Mouse (Mus musculus): ENCODE measurements around the gene H2afx. TPM values are rescaled to one million over a fixed set of nuclear protein-coding genes. Genes with fewer than 3 reads are reported as not detected.

H2afx gene
- total RNA-seq (2012; rRNA removed): 967 and 1,137 TPM in 2 replicates

DNA sequence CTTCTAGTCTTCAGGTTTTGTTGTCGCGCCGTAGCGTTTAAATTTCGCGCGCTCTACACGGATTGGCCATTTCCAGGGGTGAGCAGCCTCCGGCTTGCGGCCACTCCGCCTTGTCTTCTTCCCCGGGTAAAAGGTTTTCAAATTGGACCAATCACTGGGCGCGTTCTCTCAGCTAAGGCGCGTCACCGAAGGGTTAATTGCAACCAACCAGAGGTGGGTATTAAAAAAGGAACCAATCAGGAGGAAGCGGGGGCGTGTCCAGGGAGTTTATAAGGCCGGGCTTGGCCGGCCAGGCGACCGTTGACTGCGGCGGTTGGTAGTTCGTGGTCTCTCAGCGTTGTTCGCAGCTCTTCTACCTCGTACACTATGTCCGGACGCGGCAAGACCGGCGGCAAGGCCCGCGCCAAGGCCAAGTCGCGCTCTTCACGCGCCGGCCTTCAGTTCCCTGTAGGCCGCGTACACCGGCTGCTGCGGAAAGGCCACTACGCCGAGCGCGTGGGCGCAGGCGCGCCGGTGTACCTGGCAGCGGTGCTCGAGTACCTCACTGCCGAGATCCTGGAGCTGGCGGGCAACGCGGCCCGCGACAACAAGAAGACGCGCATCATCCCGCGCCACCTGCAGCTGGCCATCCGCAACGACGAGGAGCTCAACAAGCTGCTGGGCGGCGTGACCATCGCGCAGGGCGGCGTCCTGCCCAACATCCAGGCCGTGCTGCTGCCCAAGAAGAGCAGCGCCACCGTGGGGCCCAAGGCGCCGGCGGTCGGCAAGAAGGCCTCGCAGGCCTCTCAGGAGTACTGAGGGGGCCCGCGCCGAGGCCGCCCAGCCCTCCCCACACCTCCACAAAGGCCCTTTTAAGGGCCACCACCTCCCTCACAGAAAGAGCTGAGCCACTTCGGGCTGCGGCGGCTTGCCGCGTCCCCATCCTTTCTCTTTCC, at the start of gene H2afx:
Gene H2afx (plus strand): TSS at position 299 of the 935 bp plus-strand sequence.
- Histone ChIP-seq H3K9me3 (ENCODE audit: control insufficient read depth, insufficient read depth, low read depth, low read length) (no peaks in the 10 kb centered on the region), H3K4me3 (ENCODE audit: insufficient read depth in 1 of 2, low read depth in 1 of 2, low read length in 2 of 2, poor library complexity in 1 of 2, severe bottlenecking in 1 of 2) (peak within 1 kb of the TSS; percentile 89 to 91), H3K27ac (ENCODE audit: insufficient read depth, low read depth, low read length, poor library complexity, severe bottlenecking) (peak within 1 kb of the TSS; percentile 87), H3K9ac (ENCODE audit: insufficient read depth, low read depth, low read length, poor library complexity, severe bottlenecking) (peak within 1 kb of the TSS; percentile 92), H3K36me3 (ENCODE audit: control insufficient read depth, insufficient read depth, low read length, poor library complexity, severe bottlenecking) (peaks cover 27% of the 10 kb centered on the region), H3K4me1 (ENCODE audit: control insufficient read depth in 2 of 2, insufficient read depth in 2 of 2, low read length in 2 of 2, poor library complexity in 1 of 2) (peaks cover 0 to 7% of the 10 kb centered on the region in 2 experiments; a peak in 1 of 4 replicates)
- peak; percentile 98 for DNase-seq (ENCODE audit: low read depth, low spot score)
- in situ Hi-C loops (cut with MboI; ENCODE audit: low sequenced_read_pairs in 2 of 2, unreplicated experiment in 2 of 2): no loop called here
- no peak for TF ChIP-seq ZC3H11A (IDR thresholded peaks at IDR 0.05; ENCODE audit: borderline replicate concordance, low read depth, low read length)
- TF ChIP-seq HCFC1 (IDR thresholded peaks at IDR 0.05; ENCODE audit: borderline replicate concordance, insufficient read depth, low read length): peak; percentile 58; the same call in 1 of the 2 replicates
- TF ChIP-seq MAFK (IDR thresholded peaks at IDR 0.05; ENCODE audit: insufficient read depth, low read depth, low read length): no peak
- TF ChIP-seq CHD2 (IDR thresholded peaks at IDR 0.05; ENCODE audit: low read depth, low read length): peak; percentile 84

DNA sequence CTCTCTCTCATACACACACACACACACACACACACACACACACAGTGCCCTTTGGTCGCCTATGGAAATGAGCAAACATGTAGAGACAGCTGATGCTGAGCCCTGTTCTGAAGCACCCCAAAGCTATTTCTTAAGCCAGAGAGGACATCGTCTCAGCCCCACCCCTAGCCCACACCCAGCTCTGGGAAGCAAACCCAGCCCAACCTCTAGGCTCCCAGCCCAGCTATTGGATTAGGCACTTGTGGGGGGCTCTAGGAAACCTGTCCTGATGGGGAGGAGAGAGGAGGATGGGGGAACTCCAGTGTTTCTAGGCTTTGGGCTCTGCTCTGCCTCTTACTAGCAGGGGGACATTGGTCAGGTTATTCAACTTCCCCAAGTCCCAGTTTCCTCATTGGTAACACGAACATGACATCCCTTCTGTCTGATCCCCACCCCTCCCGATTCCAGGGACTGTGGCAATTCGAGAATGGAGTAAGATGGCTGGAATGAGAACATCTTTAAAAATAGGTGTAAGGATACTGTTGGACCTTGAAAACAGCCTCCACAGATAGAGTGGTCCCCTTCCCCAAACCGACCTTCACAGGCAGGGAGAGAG, 48.1 kb upstream of the H2afx start:
- TF ChIP-seq MAFK (IDR thresholded peaks at IDR 0.05; ENCODE audit: insufficient read depth, low read depth, low read length): no peak
- TF ChIP-seq ZNF384 (IDR thresholded peaks at IDR 0.05; ENCODE audit: low read depth, low read length): no peak
- TF ChIP-seq HCFC1 (IDR thresholded peaks at IDR 0.05; ENCODE audit: borderline replicate concordance, insufficient read depth, low read length): no peak
- no peak for TF ChIP-seq ZC3H11A (IDR thresholded peaks at IDR 0.05; ENCODE audit: borderline replicate concordance, low read depth, low read length)
- no peak for TF ChIP-seq CHD2 (IDR thresholded peaks at IDR 0.05; ENCODE audit: low read depth, low read length)
- H3K9me3 ChIP-seq (ENCODE audit: control insufficient read depth, insufficient read depth, low read depth, low read length): no peaks in the 10 kb centered on the region
- no peak overlapping the region for H3K9ac ChIP-seq (ENCODE audit: insufficient read depth, low read depth, low read length, poor library complexity, severe bottlenecking)
- H3K36me3 ChIP-seq (ENCODE audit: control insufficient read depth, insufficient read depth, low read length, poor library complexity, severe bottlenecking): no peaks in the 10 kb centered on the region
- H3K4me3 ChIP-seq (ENCODE audit: insufficient read depth in 1 of 2, low read depth in 1 of 2, low read length in 2 of 2, poor library complexity in 1 of 2, severe bottlenecking in 1 of 2): no peak overlapping the region
- in situ Hi-C loops (cut with MboI; ENCODE audit: low sequenced_read_pairs in 2 of 2, unreplicated experiment in 2 of 2): no loop called here
- H3K4me1 ChIP-seq (ENCODE audit: control insufficient read depth in 2 of 2, insufficient read depth in 2 of 2, low read length in 2 of 2, poor library complexity in 1 of 2): peaks cover 0 to 17% of the 10 kb centered on the region in 2 experiments; a peak in 1 of 4 replicates
- DNase-seq (ENCODE audit: low read depth, low spot score): no peak
- H3K27ac ChIP-seq (ENCODE audit: insufficient read depth, low read depth, low read length, poor library complexity, severe bottlenecking): no peak overlapping the region

DNA sequence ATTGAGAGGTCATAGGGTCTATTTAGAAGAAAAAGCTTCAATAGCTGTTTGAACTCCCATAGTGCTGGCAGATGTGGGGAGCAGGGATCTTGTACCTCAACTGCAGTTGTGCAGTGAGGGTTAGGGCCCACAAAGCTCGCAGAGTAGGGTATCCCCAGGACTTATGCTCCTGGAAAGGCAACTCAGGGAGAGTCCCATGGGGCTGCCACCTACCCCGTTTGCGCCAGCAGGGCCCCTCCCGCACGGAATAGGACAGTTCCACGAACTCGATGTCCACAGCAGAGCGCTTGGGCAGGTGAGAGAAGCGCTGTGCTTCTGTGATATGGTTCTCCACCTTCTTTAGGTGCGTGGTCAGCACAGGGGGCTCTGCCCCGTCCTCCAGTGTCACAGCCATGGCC, 47.5 kb upstream of the H2afx start:
- TF ChIP-seq ZNF384 (IDR thresholded peaks at IDR 0.05; ENCODE audit: low read depth, low read length): no peak
- TF ChIP-seq ZC3H11A (IDR thresholded peaks at IDR 0.05; ENCODE audit: borderline replicate concordance, low read depth, low read length): no peak
- Histone ChIP-seq H3K9me3 (ENCODE audit: control insufficient read depth, insufficient read depth, low read depth, low read length) (no peaks in the 10 kb centered on the region), H3K4me1 (ENCODE audit: control insufficient read depth in 2 of 2, insufficient read depth in 2 of 2, low read length in 2 of 2, poor library complexity in 1 of 2) (peaks cover 0 to 17% of the 10 kb centered on the region in 2 experiments; a peak in 1 of 4 replicates), H3K9ac (ENCODE audit: insufficient read depth, low read depth, low read length, poor library complexity, severe bottlenecking) (peak overlapping the region; percentile 25; the same call in 1 of the 2 replicates), H3K36me3 (ENCODE audit: control insufficient read depth, insufficient read depth, low read length, poor library complexity, severe bottlenecking) (no peaks in the 10 kb centered on the region), H3K4me3 (ENCODE audit: insufficient read depth in 1 of 2, low read depth in 1 of 2, low read length in 2 of 2, poor library complexity in 1 of 2, severe bottlenecking in 1 of 2) (peak overlapping the region; percentile 64 to 78; a peak in 2 of 4 replicates), H3K27ac (ENCODE audit: insufficient read depth, low read depth, low read length, poor library complexity, severe bottlenecking) (no peak overlapping the region)
- no peak for DNase-seq (ENCODE audit: low read depth, low spot score)
- in situ Hi-C loops (cut with MboI; ENCODE audit: low sequenced_read_pairs in 2 of 2, unreplicated experiment in 2 of 2): no loop called here

DNA sequence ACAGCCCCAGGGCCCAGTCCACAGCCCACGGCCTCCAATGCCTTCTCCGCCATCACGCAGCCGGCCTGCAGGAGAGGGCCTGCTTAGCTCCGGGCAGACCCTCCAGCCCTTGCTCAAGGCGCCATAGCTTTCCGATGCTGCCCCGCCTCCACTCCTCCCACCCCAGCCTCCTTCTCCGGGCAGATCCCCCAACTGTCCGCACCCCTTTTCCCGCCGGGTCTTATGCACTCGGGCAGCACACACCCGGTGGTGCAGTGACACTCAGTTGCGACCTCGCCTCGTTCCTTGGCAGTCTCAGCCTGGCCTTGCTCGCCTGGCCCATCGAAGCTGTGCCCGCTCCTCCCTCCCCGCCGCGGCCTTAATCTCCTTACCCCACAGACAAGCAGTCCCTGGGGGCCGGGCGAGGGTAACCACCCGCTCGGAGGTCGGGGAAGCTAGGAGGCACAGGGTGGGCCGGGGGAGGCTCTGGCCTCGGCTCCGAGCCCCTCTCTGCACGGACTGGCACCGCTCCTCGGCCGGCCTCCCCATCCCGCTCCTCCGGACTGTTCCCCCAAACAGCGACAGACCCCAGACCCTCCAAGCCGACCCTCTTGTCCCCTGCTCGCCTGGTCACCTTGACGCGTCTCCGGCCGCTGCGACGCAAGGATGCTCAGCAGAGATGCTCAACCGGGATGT, 47.0 kb upstream of the H2afx start:
- no peak for DNase-seq (ENCODE audit: low read depth, low spot score)
- Histone ChIP-seq H3K27ac (ENCODE audit: insufficient read depth, low read depth, low read length, poor library complexity, severe bottlenecking) (no peak overlapping the region), H3K9ac (ENCODE audit: insufficient read depth, low read depth, low read length, poor library complexity, severe bottlenecking) (peak overlapping the region; percentile 53), H3K9me3 (ENCODE audit: control insufficient read depth, insufficient read depth, low read depth, low read length) (no peaks in the 10 kb centered on the region), H3K4me3 (ENCODE audit: insufficient read depth in 1 of 2, low read depth in 1 of 2, low read length in 2 of 2, poor library complexity in 1 of 2, severe bottlenecking in 1 of 2) (peak overlapping the region; percentile 64 to 78), H3K36me3 (ENCODE audit: control insufficient read depth, insufficient read depth, low read length, poor library complexity, severe bottlenecking) (no peaks in the 10 kb centered on the region), H3K4me1 (ENCODE audit: control insufficient read depth in 2 of 2, insufficient read depth in 2 of 2, low read length in 2 of 2, poor library complexity in 1 of 2) (peaks cover 0 to 17% of the 10 kb centered on the region in 2 experiments; a peak in 1 of 4 replicates)
- TF ChIP-seq CHD2 (IDR thresholded peaks at IDR 0.05; ENCODE audit: low read depth, low read length) (no peak), MAFK (IDR thresholded peaks at IDR 0.05; ENCODE audit: insufficient read depth, low read depth, low read length) (no peak), HCFC1 (IDR thresholded peaks at IDR 0.05; ENCODE audit: borderline replicate concordance, insufficient read depth, low read length) (no peak), ZNF384 (IDR thresholded peaks at IDR 0.05; ENCODE audit: low read depth, low read length) (no peak), ZC3H11A (IDR thresholded peaks at IDR 0.05; ENCODE audit: borderline replicate concordance, low read depth, low read length) (no peak)
- in situ Hi-C loops (cut with MboI; ENCODE audit: low sequenced_read_pairs in 2 of 2, unreplicated experiment in 2 of 2): no loop called here
